Mouse (Mus musculus): ENCODE measurements around the gene Imp4. TPM values are rescaled to one million over a fixed set of nuclear protein-coding genes. Genes with fewer than 3 reads are reported as not detected.
A peak's percentile ranks its signal among the peaks of the same experiment; 100 is the strongest.

Imp4 gene
- polyA plus RNA-seq, 1 experiment = 74.7 TPM

- TF ChIP-seq POLR2A (IDR thresholded peaks at IDR 0.05; ENCODE audit: control insufficient read depth, extremely low read depth, insufficient read depth, low read length, poor library complexity) (0 out of 2 replicates have a peak, but pooled peaks have one; percentile 40), CTCF (IDR thresholded peaks at IDR 0.05; ENCODE audit: borderline replicate concordance, control insufficient read depth, extremely low read depth, insufficient read depth, low read length, poor library complexity) (no peak)
Observed at GRCm38 (mm10) chr1:34459284-34460060, 19.8 kb downstream of the Imp4 start, which contains the start of gene Ptpn18. Gene Ptpn18, plus strand, starts transcription at chr1:34459762.

GRCm38 (mm10) chr1:34460061-34460441 lies 20.4 kb downstream of the Imp4 start:
- no peak overlapping the region for H3K27ac ChIP-seq (ENCODE audit: control insufficient read depth, insufficient read depth, low read length)
- DNase-seq = no peak
- H3K4me1 ChIP-seq (replicated peaks; ENCODE audit: control insufficient read depth, insufficient read depth, low read length) = peaks cover 7% of the 10 kb centered on the region; the same call in 1 of the 2 replicates
- WGBS = under 1% methylated on average over 15 of the region's 15 CpGs
- H3K36me3 ChIP-seq (ENCODE audit: control insufficient read depth, insufficient read depth, low read length) = no peaks in the 10 kb centered on the region
- TF ChIP-seq CTCF (IDR thresholded peaks at IDR 0.05; ENCODE audit: borderline replicate concordance, control insufficient read depth, extremely low read depth, insufficient read depth, low read length, poor library complexity) (no peak), POLR2A (IDR thresholded peaks at IDR 0.05; ENCODE audit: control insufficient read depth, extremely low read depth, insufficient read depth, low read length, poor library complexity) (no peak)
- peak overlapping the region; percentile 59 for H3K4me3 ChIP-seq (ENCODE audit: control insufficient read depth, insufficient read depth, low read length)
- no peaks in the 10 kb centered on the region; the same call in 1 of the 2 replicates for H3K27me3 ChIP-seq (ENCODE audit: control insufficient read depth, insufficient read depth, low read length)

More at GRCm38 (mm10) chr1:34459284-34460060, 19.8 kb downstream of the Imp4 start, which contains the start of gene Ptpn18:
- peak within 1 kb of the TSS; percentile 59 for H3K4me3 ChIP-seq (ENCODE audit: control insufficient read depth, insufficient read depth, low read length)
- under 1% methylated on average over 48 of the region's 48 CpGs for WGBS
- H3K27me3 ChIP-seq (ENCODE audit: control insufficient read depth, insufficient read depth, low read length) = no peaks in the 10 kb centered on the region; the same call in 1 of the 2 replicates
- peak; percentile 91 for DNase-seq
- H3K36me3 ChIP-seq (ENCODE audit: control insufficient read depth, insufficient read depth, low read length) = no peaks in the 10 kb centered on the region
- H3K4me1 ChIP-seq (replicated peaks; ENCODE audit: control insufficient read depth, insufficient read depth, low read length) = peaks cover 7% of the 10 kb centered on the region; the same call in 1 of the 2 replicates
- no peak within 1 kb of the TSS for H3K27ac ChIP-seq (ENCODE audit: control insufficient read depth, insufficient read depth, low read length)

GRCm38 (mm10) chr1:34462766-34463165 lies 23.1 kb downstream of the Imp4 start:
- H3K27me3 ChIP-seq (ENCODE audit: control insufficient read depth, insufficient read depth, low read length) = no peaks in the 10 kb centered on the region; the same call in 1 of the 2 replicates
- no peaks in the 10 kb centered on the region for H3K36me3 ChIP-seq (ENCODE audit: control insufficient read depth, insufficient read depth, low read length)
- 24% methylated on average over 7 of the region's 7 CpGs for WGBS
- H3K27ac ChIP-seq (ENCODE audit: control insufficient read depth, insufficient read depth, low read length) = no peak overlapping the region
- peak; percentile 82 for DNase-seq
- TF ChIP-seq CTCF (IDR thresholded peaks at IDR 0.05; ENCODE audit: borderline replicate concordance, control insufficient read depth, extremely low read depth, insufficient read depth, low read length, poor library complexity) (peak; percentile 82; the same call in 1 of the 2 replicates), POLR2A (IDR thresholded peaks at IDR 0.05; ENCODE audit: control insufficient read depth, extremely low read depth, insufficient read depth, low read length, poor library complexity) (no peak)
- no peak overlapping the region for H3K4me3 ChIP-seq (ENCODE audit: control insufficient read depth, insufficient read depth, low read length)
- peaks cover 7% of the 10 kb centered on the region; the same call in 1 of the 2 replicates for H3K4me1 ChIP-seq (replicated peaks; ENCODE audit: control insufficient read depth, insufficient read depth, low read length)

- no peak for DNase-seq
- no peak overlapping the region for H3K27ac ChIP-seq (ENCODE audit: control insufficient read depth, insufficient read depth, low read length)
Observed at GRCm38 (mm10) chr1:34464310-34464817, 24.7 kb downstream of the Imp4 start.

GRCm38 (mm10) chr1:34465445-34465844 lies 25.8 kb downstream of the Imp4 start:
- no peak overlapping the region for H3K4me3 ChIP-seq (ENCODE audit: control insufficient read depth, insufficient read depth, low read length)
- WGBS = 72% methylated on average over 6 of the region's 6 CpGs
- no peaks in the 10 kb centered on the region; the same call in 1 of the 2 replicates for H3K27me3 ChIP-seq (ENCODE audit: control insufficient read depth, insufficient read depth, low read length)
- no peaks in the 10 kb centered on the region for H3K36me3 ChIP-seq (ENCODE audit: control insufficient read depth, insufficient read depth, low read length)
- no peak overlapping the region for H3K27ac ChIP-seq (ENCODE audit: control insufficient read depth, insufficient read depth, low read length)
- TF ChIP-seq CTCF (IDR thresholded peaks at IDR 0.05; ENCODE audit: borderline replicate concordance, control insufficient read depth, extremely low read depth, insufficient read depth, low read length, poor library complexity) (no peak), POLR2A (IDR thresholded peaks at IDR 0.05; ENCODE audit: control insufficient read depth, extremely low read depth, insufficient read depth, low read length, poor library complexity) (no peak)
- H3K4me1 ChIP-seq (replicated peaks; ENCODE audit: control insufficient read depth, insufficient read depth, low read length) = peaks cover 5% of the 10 kb centered on the region; the same call in 1 of the 2 replicates
- DNase-seq = no peak

More at GRCm38 (mm10) chr1:34464310-34464817, 24.7 kb downstream of the Imp4 start:
- no peak overlapping the region for H3K4me3 ChIP-seq (ENCODE audit: control insufficient read depth, insufficient read depth, low read length)
- H3K36me3 ChIP-seq (ENCODE audit: control insufficient read depth, insufficient read depth, low read length) = no peaks in the 10 kb centered on the region
- H3K27me3 ChIP-seq (ENCODE audit: control insufficient read depth, insufficient read depth, low read length) = no peaks in the 10 kb centered on the region; the same call in 1 of the 2 replicates
- 22% methylated on average over 8 of the region's 8 CpGs for WGBS
- peaks cover 9% of the 10 kb centered on the region; the same call in 1 of the 2 replicates for H3K4me1 ChIP-seq (replicated peaks; ENCODE audit: control insufficient read depth, insufficient read depth, low read length)
- TF ChIP-seq CTCF (IDR thresholded peaks at IDR 0.05; ENCODE audit: borderline replicate concordance, control insufficient read depth, extremely low read depth, insufficient read depth, low read length, poor library complexity) (no peak), POLR2A (IDR thresholded peaks at IDR 0.05; ENCODE audit: control insufficient read depth, extremely low read depth, insufficient read depth, low read length, poor library complexity) (no peak)

DNA sequence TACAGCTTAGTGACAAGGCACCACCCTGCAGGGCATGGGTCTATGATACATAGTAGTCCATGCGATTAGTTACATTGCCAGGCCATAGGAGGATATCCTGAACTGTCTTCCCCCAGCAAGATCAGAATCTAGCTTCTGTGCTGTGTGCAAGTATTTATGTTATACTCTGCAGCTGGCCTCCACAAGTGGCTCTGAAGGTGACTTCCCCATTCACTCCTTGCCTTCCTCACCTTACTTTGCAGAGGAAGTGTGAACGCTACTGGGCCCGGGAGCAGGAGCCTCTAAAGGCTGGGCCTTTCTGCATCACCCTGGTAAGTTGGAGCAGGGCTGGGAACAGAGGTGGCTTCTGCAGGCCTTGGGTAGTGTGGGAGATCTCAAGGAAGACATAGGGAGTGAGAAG lies 28.4 kb downstream of the Imp4 start:
- no peak overlapping the region for H3K4me3 ChIP-seq (ENCODE audit: control insufficient read depth, insufficient read depth, low read length)
- no peaks in the 10 kb centered on the region for H3K27me3 ChIP-seq (ENCODE audit: control insufficient read depth, insufficient read depth, low read length)
- peaks cover 12% of the 10 kb centered on the region for H3K4me1 ChIP-seq (replicated peaks; ENCODE audit: control insufficient read depth, insufficient read depth, low read length)
- TF ChIP-seq CTCF (IDR thresholded peaks at IDR 0.05; ENCODE audit: borderline replicate concordance, control insufficient read depth, extremely low read depth, insufficient read depth, low read length, poor library complexity) (no peak), POLR2A (IDR thresholded peaks at IDR 0.05; ENCODE audit: control insufficient read depth, extremely low read depth, insufficient read depth, low read length, poor library complexity) (no peak)
- 25% methylated on average over 3 of the region's 3 CpGs for WGBS
- no peaks in the 10 kb centered on the region for H3K36me3 ChIP-seq (ENCODE audit: control insufficient read depth, insufficient read depth, low read length)
- no peak for DNase-seq
- H3K27ac ChIP-seq (ENCODE audit: control insufficient read depth, insufficient read depth, low read length) = no peak overlapping the region
